Mouse (Mus musculus) central nervous system, embryonic 18 days (tissue): ENCODE measurements around the gene Dnajc25. TPM values are rescaled to one million over a fixed set of nuclear protein-coding genes. Genes with fewer than 3 reads are reported as not detected.

Experiments
- polyA plus RNA-seq: library from polyadenylated mRNA; depleted of rRNA; stranded (reverse); fragments of >200 nt; gene quantifications from 2 replicates; pipeline ENCODE4 v1.2.3, GENCODE M21; 2012; rRNA removed

Gene Dnajc25
- polyA plus RNA-seq, result 4.5 and 4.6 TPM in 2 replicates

DNA sequence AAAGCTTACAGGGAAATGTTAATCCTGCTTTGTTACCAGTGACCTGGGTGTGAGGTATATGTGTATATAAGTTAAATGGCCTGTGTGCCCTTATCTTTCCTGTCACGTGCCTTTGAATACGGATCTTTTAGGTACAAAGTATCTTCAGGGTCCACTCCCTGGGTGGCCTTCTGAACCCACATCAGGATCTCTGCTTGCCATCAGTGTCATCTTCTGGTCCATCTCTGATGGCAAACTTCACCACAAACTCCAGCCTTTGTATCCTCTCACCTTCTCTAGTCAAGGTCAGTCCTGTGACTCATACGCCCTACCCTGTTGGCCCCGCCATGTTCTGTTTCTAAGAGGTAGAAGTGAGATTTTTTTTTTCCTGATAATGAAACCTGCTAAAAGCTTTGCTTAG lies at the start of gene Dnajc25:
Gene Dnajc25 (plus strand): TSS at position 301 of the 400 bp plus-strand sequence.

DNA sequence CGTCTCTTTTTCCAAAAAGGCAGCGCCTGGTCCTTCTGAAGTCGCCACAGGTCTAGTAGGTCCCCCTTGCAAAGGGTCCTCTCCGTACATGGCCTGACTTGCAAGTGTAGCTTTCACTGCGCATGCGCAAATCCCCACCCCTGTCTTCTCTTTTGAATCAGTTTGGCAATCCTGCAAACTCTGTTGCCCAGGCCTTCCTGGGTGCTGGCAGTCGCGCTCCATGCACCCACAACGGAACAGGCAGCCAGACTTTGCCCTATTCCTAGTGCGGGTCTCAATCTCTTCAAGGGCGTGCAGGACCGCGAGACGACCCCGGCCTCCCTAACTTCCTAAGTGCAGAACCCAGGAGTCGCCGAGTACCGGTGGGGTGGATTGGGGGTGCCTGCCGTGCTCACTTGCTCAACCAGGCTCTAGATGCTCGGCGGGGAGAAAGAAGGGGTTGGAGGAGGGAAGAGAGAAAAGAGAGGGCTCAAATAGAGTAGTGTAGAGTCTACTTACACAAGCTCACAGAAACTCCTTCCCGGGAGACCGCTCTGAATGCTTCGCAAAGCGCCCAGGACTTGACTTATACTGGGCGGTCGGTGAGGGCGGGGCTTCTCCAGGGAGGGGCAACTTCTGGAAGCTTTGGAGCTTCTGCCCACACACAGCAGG lies 8.2 kb upstream of the Dnajc25 start, which contains the start of gene Ptgr1:
Gene Ptgr1 (minus strand): TSS at position 580 of the 651 bp plus-strand sequence.

DNA sequence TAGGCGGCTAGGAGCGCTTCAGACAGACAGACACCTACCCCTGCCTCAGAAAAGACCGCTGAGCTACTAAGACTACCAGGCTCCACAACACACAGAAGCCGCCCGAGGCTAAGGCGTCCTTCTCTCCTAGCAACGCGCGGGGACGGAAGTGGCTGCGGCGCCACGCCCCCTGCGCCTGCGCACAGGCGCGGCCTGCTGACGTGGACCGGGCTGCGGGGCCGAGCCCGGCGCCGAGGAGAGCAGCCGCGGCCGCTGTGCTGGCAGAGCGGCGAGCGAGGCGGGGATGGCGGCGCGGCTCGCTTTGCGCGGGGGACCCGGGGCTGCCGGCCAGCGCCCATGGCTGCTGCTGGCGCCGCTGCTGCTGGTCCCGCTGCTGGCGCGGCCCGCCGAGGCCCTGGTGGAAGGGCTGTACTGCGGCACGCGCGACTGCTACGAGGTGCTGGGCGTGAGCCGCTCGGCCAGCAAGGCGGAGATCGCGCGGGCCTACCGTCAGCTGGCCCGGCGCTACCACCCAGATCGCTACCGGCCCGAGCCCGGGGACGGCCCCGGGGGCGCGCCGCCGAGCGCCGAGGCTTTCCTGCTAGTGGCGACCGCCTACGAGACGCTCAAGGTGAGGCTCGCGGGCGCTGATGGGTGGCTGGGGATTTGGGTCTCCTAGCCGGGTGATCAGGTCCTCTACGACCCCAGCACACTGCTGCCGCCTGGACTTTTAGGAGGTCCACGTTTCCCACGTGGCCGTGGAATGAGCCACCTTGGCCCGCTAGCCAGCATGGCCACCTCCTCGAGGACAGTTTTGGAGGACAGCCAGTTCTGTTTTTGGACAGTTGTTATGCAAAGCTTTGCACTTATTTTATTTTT lies 8.3 kb downstream of the Dnajc25 start, which contains the start of gene Gm20503:
Gene Gm20503 (plus strand): TSS at position 263 of the 858 bp plus-strand sequence.

DNA sequence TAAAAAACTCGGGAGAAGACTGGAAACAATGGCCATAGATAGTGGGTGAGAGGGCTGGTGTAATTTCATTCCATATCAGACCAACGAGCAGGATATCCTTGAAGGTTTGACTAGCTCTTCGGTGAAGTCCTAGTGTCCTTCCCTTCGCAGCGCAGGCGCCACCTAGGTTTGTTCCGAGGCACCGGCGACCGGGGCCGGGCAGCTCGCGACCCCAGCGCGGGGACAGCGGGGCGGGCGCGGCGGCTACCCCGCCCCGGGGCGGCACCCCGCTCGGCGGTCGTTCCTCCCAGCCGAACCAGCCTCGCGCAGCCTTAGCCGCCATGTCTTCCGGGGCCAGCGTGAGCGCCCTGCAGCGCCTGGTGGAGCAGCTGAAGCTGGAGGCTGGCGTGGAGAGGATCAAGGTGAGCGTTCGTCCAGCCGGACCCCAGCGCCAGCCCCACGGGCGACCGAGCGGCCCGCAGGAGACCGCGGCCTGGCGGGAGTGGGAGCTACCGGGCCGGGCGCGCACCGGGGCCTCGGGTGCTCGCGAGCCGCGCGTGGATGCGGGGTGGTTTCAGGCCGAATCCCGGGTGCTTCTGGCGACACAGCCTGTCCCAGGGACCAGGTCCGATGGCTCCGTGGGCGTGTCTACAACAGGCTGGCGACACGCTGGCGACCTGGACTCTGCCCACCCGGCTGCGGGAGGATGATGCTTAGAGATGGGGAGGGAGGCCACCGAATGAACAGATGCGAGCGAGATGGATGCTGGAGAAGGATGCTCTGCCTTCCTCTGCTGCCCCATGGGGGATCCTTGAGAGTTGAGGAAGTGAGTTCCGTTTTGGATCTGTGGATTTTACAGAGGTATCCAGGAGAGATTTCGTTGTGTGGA lies 40.3 kb downstream of the Dnajc25 start, which contains the start of gene Gng10:
Gene Gng10 (plus strand): TSS at position 171 of the 868 bp plus-strand sequence.

Other genes with a start within 250 kb of the Dnajc25 start
- 0.39 and 0.40 TPM in 2 replicates for gene Olfr267, start 207.3 kb upstream of the Dnajc25 start, polyA plus RNA-seq
- gene Ecpas, start 82.3 kb upstream of the Dnajc25 start, polyA plus RNA-seq, result 29.2 and 31.7 TPM in 2 replicates
- gene Zkscan16, start 51.4 kb upstream of the Dnajc25 start, polyA plus RNA-seq, result 4.9 and 5.4 TPM in 2 replicates
- 2.7 and 4.0 TPM in 2 replicates for gene Ptgr1, start 7.9 kb upstream of the Dnajc25 start, polyA plus RNA-seq
- gene Gm20503, start 8.1 kb downstream of the Dnajc25 start, polyA plus RNA-seq, result not detected in 2 replicates
- 105 and 111 TPM in 2 replicates for gene Gng10, start 40.0 kb downstream of the Dnajc25 start, polyA plus RNA-seq
- gene AI481877, start 143.9 kb downstream of the Dnajc25 start, polyA plus RNA-seq, result not detected in 2 replicates
- 66.3 and 66.9 TPM in 2 replicates for gene Ugcg, start 194.2 kb downstream of the Dnajc25 start, polyA plus RNA-seq